Mouse (Mus musculus) limb, embryonic 10.5 days (tissue): Measurements from ENCODE around the gene Ucn. TPM values are rescaled to one million over a fixed set of nuclear protein-coding genes. Genes with fewer than 3 reads are reported as not detected.

ENCODE experiments used
- DNase-seq: peaks from one replicate; pipeline ENCODE4 v3.0.0-alpha.2; 2017; ENCODE audit warnings: low spot score
- H3K27ac ChIP-seq: fragments of 300-500 bp; sonication (generic); 2 replicates; pipeline ENCODE4 v1.5.1; 2016; ENCODE audit warnings: mild to moderate bottlenecking
- H3K27me3 ChIP-seq: fragments of 300-500 bp; sonication (generic); 2 replicates; pipeline ENCODE4 v1.6.1; 2016; ENCODE audit warnings: low read depth, mild to moderate bottlenecking; ENCODE audit not compliant: poor library complexity, severe bottlenecking
- H3K36me3 ChIP-seq: fragments of 300-500 bp; sonication (generic); 2 replicates; pipeline ENCODE4 v1.6.1; 2016; ENCODE audit warnings: mild to moderate bottlenecking, moderate library complexity
- H3K4me1 ChIP-seq: fragments of 300-500 bp; sonication (generic); 2 replicates; pipeline ENCODE4 v1.6.1; 2016
- H3K4me3 ChIP-seq: fragments of 300-500 bp; sonication (generic); 2 replicates; pipeline ENCODE4 v1.5.1; 2016; ENCODE audit warnings: mild to moderate bottlenecking, moderate library complexity
- H3K9me3 ChIP-seq: fragments of 300-500 bp; sonication (generic); replicated peaks from 2 replicates; pipeline ENCODE4 v1.6.1; 2016; ENCODE audit warnings: mild to moderate bottlenecking
- WGBS: fragments of 180-500 bp; shearing (Covaris S2); methylation state at CpG from one replicate; pipeline ENCODE4 v1.1.7; 2016; 5-methylcytosine and 5-hydroxymethylcytosine counted together
- polyA plus RNA-seq: library from polyadenylated mRNA; unstranded; fragments of >200 nt; fragmentation: Nextera tagmentation; extraction: Ambion mirVana; gene quantifications from 2 replicates; pipeline ENCODE4 v1.2.1, GENCODE M21; 2016

The Ucn gene
- polyA plus RNA-seq, 1 experiment from 2014 or later = not detected

DNA sequence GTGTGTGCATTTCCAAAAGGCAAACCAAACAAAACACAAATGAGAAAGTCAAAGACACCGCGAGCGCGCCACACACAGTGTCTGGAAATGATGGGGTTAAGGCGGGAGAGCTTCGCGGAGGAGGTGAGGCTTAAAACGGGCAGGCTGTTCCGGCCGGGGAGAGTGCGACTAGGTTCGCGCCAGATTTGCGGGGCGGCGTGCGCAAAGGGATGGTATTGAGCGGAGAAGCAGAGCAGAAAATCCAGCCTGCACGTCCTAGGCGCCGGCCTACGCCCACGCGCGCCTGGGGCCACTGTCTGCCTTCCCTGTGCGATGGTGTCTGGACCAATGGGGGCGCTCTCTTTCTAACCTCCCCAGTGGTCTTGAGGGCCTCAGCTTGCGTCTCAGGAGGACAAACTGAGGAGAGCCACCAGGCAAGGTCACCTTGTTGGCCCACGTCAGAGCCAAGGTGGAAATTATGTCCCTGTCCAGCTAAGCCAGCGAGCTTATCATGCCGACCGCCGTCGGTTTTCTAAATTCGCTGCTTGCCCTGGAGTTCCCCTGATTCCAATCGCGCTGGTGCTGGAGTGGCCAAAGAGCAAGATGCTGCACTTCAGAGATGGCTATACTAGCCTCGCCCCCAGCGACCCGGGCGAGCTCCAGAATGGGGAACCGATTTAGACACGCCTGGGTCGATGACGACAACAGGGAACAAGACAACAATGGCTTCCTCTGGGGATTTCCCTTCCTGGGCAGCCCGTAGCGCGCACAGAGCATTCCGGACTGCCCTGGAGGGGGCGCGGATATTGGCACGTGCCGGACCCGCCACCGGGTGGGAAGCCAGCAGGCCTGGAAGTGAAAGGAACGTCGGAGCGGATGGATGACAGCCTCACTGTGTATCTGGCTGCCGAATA lies 43.6 kb downstream of the Ucn start:
- Histone ChIP-seq H3K27ac (no peak overlapping the region), H3K9me3 (no peaks in the 10 kb centered on the region), H3K4me3 (peak overlapping the region; percentile 47), H3K27me3 (peaks cover 94% of the 10 kb centered on the region), H3K4me1 (peaks cover 36% of the 10 kb centered on the region), H3K36me3 (no peaks in the 10 kb centered on the region)
- 1% methylated on average over 59 of the region's 59 CpGs for WGBS
- DNase-seq = peak; percentile 58

DNA sequence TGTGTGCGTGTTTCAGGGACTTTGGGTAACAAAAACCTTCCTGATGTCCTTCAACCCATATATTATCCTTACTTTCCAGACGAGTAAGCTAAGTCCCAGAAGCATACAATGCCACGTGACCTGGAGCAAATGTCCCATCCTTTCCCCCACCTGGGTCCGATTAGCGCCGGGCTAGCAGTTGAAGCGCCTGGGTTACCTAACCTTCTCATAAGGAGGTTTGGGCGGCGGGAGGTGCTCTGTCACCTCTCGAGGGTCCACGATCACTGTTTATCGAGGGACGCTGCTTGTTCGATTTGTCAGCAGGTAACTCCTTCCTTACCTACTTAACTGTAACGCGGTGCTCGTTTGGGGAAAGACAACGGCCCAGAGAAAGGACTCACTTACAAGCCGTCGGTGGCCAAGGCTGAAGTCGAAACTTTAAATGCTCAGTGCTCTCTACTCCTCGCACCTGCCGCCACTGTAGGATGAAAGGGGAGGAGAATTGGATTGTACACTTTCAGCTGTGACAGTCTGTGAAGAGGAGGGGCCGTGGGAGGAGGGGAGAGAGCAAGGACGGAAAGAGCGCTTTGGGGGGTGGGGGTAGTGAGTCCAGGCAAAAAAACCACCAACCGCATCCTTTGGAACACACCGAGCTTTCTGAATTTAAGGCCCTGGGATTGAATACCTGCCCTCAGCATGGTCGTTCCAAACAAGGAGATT lies 44.4 kb downstream of the Ucn start:
- DNase-seq = peak; percentile 72
- Histone ChIP-seq H3K27me3 (peaks cover 99% of the 10 kb centered on the region), H3K36me3 (no peaks in the 10 kb centered on the region), H3K4me1 (peaks cover 36% of the 10 kb centered on the region), H3K9me3 (no peaks in the 10 kb centered on the region), H3K4me3 (peak overlapping the region; percentile 47), H3K27ac (no peak overlapping the region)
- WGBS = 2% methylated on average over 28 of the region's 29 CpGs

DNA sequence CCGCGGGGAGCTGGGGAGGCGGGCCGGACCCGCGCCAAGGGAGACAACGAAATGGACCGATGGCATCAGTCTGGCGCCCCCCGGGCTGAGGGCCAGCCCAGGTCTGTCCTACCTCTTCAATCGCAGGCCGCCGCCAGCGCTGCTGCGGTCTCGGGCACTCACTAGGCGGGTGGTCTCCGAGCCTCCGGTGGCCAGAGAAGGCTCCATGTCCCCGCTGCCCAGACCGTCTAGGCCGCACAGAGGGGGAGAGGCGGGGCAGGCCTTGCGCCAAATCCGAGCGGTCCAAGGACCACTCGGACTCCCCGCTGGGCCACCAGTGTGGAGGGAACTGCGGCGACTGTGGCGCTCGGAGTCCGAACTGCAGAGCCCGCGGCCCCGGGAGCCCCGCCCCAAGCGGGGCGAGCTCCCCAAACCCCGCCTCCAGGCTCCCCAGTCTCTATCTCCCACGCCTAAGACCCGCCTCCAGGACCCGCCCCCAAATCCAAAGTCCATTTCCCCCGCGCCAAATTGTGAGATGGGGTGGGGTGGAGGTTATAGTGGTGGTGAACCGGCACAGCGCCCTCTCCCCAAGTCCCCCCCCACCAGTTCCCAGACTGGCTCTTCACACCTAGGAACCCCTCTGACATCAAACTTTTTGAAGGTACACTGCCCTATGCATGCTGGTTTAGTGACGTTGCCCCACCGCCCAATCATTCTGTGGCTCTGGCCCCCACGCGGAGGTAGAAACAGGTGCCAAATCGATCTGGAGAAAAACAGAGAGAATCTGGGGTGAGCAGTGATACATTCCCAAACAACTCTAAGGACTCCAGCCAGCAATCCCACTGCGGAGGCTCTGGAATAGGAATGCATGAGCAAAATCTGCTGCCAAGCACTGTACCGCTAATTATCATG lies 45.2 kb downstream of the Ucn start:
- Histone ChIP-seq H3K27me3 (peaks cover 100% of the 10 kb centered on the region), H3K4me3 (peak overlapping the region; percentile 47), H3K9me3 (no peaks in the 10 kb centered on the region), H3K27ac (peak overlapping the region; percentile 21; the same call in 1 of the 2 replicates), H3K4me1 (peaks cover 36% of the 10 kb centered on the region), H3K36me3 (no peaks in the 10 kb centered on the region)
- DNase-seq = peak; percentile 64
- whole genome bisulfite sequencing = under 1% methylated on average over 54 of the region's 54 CpGs

- Histone ChIP-seq H3K4me1 (peaks cover 36% of the 10 kb centered on the region), H3K27ac (peak overlapping the region; percentile 21), H3K4me3 (peak overlapping the region; percentile 47), H3K27me3 (peaks cover 100% of the 10 kb centered on the region), H3K9me3 (no peaks in the 10 kb centered on the region), H3K36me3 (no peaks in the 10 kb centered on the region)
- 2% methylated on average over 51 of the region's 53 CpGs for WGBS
- DNase-seq = no peak
These were observed 46.2 kb downstream of the Ucn start for GRCm38 (mm10) chr5:31092231-31092975.

Other genes with a start within 250 kb of the Ucn start
- gene Ost4, start 231.0 kb downstream of the Ucn start, polyA plus RNA-seq = 403 and 414 TPM in 2 replicates
- gene Emilin1, start 225.4 kb downstream of the Ucn start, polyA plus RNA-seq = 202 and 241 TPM in 2 replicates
- gene Khk, start 217.4 kb downstream of the Ucn start, polyA plus RNA-seq = 7.1 and 7.8 TPM in 2 replicates
- gene Cgref1, start 193.2 kb downstream of the Ucn start, polyA plus RNA-seq = 1.0 and 2.5 TPM in 2 replicates
- gene Preb, start 178.5 kb downstream of the Ucn start, polyA plus RNA-seq = 139 and 142 TPM in 2 replicates
- not detected in 2 replicates for gene Tcf23, start 170.2 kb downstream of the Ucn start, polyA plus RNA-seq
- gene Atraid, start 90.5 kb downstream of the Ucn start, polyA plus RNA-seq = 51.8 and 69.7 TPM in 2 replicates
- 10.4 and 10.8 TPM in 2 replicates for gene Slc5a6, start 89.9 kb downstream of the Ucn start, polyA plus RNA-seq
- 63.1 and 71.3 TPM in 2 replicates for gene Cad, start 84.0 kb downstream of the Ucn start, polyA plus RNA-seq
- not detected in 2 replicates for gene Dnajc5g, start 32.5 kb downstream of the Ucn start, polyA plus RNA-seq
- gene Slc30a3, start 30.6 kb downstream of the Ucn start, polyA plus RNA-seq = 0.24 and 0.26 TPM in 2 replicates
- gene Trim54, start 22.1 kb downstream of the Ucn start, polyA plus RNA-seq = 0.23 TPM in 1 of 2 replicates, not detected in the other
- gene Mpv17, start 15.4 kb upstream of the Ucn start, polyA plus RNA-seq = 54.2 and 66.0 TPM in 2 replicates
- 1.0 and 1.3 TPM in 2 replicates for gene Gm29609, start 41.1 kb upstream of the Ucn start, polyA plus RNA-seq
- gene Gtf3c2, start 41.3 kb upstream of the Ucn start, polyA plus RNA-seq = 120 and 136 TPM in 2 replicates
- gene Snx17, start 54.4 kb upstream of the Ucn start, polyA plus RNA-seq = 128 and 140 TPM in 2 replicates
- gene Eif2b4, start 54.6 kb upstream of the Ucn start, polyA plus RNA-seq = 85.7 and 89.6 TPM in 2 replicates
- gene Zfp513, start 63.5 kb upstream of the Ucn start, polyA plus RNA-seq = 11.8 and 11.9 TPM in 2 replicates
- gene Ppm1g, start 81.9 kb upstream of the Ucn start, polyA plus RNA-seq = 189 and 210 TPM in 2 replicates
- gene Nrbp1, start 102.0 kb upstream of the Ucn start, polyA plus RNA-seq = 118 and 133 TPM in 2 replicates
- gene Gm9970, start 102.4 kb upstream of the Ucn start, polyA plus RNA-seq = 0.40 and 0.48 TPM in 2 replicates
- 18.3 and 26.7 TPM in 2 replicates for gene Krtcap3, start 112.9 kb upstream of the Ucn start, polyA plus RNA-seq
- gene Ift172, start 152.3 kb upstream of the Ucn start, polyA plus RNA-seq = 34.7 and 48.6 TPM in 2 replicates
- 69.0 and 70.6 TPM in 2 replicates for gene Fndc4, start 157.3 kb upstream of the Ucn start, polyA plus RNA-seq
- 0.31 TPM in 1 of 2 replicates, not detected in the other for gene Gckr, start 158.6 kb upstream of the Ucn start, polyA plus RNA-seq